Mouse (Mus musculus) cerebellum, adult 9-11 months (tissue): ENCODE data around the gene Gabpb2.
"Not testable (repeated sequence)": the region's sequence is repeated elsewhere in the genome, so short reads cannot be mapped to it uniquely, and the experiment has no call there.

Experiments
- DNase-seq: peaks from one replicate; pipeline ENCODE4 v3.0.0; 2022

Gabpb2 gene

DNA sequence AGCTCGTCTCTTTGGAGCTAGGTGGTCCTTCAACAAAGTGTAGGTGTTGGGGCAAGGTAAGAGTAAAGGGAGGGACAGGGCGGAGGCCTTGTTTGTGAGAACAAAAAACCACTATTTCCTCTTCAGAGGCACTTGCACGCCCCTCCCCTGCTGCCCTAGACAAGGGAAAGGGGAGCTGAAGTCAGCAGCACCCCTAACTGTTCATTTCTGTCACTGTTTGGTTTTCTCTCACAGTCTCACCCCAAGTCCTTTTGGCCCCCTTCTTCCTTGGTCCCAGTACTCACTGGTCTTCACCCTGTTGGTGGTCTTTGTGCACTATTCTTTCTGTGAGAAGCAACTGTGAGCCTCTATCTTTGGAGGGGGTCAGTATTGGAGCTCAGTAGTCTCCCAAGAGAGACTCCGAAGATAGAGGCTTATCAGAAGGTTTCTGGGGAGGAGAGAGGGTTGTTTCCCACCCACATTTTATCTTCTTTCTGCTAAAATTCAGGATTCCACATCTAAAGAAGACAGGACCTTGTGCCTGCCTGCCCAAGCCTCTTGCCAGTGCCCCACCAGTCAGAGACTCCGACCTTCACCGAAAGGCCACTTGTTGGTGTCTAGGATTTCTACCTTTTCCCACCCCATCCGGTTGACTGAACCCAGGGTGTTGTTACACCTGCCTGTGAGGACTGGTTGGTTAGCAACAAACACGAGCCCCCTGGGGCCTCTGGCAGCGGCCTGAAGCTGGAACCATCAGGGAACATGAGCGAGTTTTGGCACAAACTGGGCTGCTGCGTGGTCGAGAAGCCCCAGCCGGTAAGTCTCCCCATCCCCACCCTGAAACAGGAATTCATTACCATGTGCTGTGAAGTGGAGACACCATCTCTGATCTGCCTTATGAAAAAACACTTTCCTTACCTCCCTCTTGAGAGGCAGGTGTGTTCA lies 13.8 kb upstream of the Gabpb2 start, which contains the start of gene Mllt11:
Mllt11 (minus strand) TSS at position 874 of the 924 bp plus-strand sequence.
- DNase-seq, result no peak

DNA sequence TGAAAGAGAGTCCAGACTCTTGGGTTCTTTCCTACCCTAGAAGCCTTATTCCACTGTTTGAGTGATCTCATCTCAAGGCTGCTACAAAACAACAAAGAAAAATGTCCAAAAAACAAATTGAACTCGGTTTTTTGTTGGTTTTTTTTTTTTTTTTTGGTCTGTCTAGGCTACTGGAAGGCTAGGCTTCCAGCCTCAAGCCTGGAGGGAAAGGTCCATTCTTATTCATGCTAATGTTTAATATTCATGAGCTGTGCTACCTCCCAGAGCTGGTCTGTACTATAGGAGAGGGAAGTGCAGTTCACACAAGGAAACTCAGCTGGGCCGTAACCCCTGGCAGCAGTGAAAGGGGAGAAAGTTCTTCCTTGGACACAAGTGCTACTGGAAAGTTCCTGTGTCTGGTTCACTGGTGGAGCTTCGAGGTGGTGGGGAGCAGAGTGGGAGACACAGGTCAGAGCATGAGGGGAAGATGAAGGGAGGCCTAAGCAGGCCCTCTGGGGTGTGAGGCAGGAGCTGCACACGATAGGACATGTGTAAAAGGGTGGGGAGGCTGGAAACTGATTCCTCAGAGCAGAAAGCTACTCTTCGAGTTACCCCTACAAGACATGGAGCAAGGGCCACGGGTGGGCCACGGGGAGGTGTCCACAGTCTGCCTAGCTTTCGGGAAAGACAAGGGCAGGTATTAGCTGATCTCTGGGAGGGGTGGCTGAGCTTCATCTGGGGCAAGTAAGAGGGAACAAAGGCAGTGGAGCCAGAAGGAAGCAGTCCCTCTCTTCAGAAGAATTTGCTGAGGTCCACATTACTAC lies 13.0 kb upstream of the Gabpb2 start:
- no peak for DNase-seq

DNA sequence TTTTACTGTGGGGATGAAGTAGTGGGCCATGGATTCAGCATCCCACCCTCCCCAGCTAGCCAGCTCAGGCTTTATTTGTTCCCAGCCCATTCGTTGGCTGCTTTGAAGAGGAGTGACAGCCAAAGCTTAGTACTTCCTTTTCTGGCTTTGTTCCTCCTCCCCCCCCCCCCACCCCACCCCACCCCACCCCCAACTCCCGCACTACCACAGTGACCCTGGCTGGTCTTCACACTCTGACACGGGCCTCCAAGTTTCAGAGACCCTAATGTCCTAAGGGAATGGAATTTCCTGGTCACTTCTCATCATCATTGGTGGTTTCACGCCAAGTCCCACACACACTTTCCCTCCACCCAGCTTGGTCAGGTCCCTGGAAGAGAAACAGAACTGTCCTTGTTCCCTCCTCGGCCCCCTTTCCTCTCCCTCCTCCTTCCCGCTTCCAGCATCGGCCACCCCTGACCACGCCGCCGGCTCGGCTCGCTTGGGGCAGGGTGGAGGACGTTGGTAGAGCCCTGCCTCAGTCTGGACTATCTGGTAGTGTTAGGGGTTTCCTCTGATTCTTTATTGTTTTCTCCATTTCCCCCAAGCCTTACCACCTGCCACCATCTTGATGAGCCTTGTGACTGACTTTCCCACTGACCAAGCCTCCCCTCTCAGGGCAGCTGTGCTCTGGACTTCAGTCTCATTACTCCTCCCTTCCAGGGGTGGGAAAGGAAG lies 12.2 kb upstream of the Gabpb2 start:
- DNase-seq, result peak; percentile 69

DNA sequence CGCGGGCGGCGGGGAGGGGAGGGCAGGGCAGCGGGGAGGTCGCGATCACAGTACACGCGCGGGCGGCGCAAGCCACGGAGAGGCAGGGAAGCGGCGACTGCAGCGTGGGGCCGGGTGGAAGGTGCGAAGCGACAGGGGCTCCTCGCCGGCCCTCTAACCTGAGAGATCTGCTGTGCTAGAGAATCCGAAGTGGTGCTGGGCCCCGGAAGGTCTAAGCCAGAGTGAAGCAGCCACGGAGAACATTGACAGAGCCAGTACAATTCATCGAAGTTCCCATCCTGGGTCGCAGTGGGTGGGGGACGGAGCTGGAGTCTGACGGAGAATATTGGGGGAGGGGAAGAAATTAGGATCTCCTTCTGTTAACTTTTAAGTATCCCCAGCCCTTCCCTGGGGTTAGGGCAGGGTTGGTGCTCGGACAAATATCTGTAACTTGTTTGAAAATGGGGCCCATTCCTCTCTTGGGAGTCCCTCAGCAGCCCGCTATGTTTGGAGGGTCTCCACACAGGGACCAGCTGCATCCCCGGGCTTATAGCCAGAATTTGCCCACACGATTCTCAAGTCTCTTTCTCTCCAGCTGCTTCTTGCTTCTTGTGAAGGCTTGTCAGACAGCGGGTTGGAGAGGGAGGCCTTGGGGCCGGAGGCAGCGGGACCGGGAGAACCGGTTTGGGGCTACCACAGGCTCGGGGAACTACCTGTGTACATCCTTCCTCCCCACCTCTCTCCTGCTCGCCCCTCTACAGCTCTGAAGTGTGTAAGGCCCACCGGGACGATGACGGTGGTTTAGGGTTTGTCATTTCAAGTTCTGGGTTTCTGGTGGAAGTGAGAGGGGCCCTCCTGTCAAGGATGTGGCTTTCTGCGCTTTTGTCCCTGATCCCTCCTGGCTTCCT lies 11.4 kb upstream of the Gabpb2 start:
- peak; percentile 73 for DNase-seq

DNA sequence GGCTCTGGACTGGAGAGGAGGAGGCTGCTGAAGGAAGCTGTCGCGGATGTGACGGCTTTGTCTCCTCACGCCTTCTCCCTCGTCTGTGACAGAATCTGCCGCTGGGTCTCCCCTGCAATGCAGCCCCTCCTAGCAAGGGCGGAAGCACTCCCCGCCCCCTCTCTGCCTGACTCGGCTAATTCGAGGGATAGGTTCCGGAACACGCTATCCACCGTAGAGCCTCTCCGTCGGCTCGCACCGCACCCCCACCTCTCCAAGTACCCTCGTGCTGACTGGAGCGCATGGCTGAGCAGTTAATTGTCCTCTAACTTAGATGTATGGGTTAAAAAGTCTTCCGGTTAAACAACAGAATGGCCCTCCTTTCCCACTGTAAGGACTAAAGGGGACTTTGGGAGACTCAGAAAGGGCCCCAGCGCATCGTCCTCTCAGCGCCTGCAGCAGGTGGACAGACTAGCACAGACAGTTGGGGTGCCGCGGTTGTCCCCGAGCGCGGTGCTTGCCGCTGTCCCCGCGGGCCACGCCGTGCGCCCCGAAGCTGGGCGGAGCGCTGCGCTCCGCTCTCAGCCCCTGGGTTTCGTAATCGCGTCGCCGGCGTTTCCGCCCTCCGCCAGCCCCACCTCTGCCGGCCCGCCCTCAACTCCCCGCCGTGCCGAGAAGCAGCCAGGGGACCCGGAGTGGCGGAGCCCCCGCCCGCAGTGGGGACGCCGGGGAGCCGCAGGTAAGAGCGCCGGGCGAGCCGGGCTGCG lies 10.6 kb upstream of the Gabpb2 start, which contains the start of gene Cdc42se1:
Cdc42se1 (plus strand) TSS at position 585 of the 746 bp plus-strand sequence.
- DNase-seq, result peak; percentile 89

DNA sequence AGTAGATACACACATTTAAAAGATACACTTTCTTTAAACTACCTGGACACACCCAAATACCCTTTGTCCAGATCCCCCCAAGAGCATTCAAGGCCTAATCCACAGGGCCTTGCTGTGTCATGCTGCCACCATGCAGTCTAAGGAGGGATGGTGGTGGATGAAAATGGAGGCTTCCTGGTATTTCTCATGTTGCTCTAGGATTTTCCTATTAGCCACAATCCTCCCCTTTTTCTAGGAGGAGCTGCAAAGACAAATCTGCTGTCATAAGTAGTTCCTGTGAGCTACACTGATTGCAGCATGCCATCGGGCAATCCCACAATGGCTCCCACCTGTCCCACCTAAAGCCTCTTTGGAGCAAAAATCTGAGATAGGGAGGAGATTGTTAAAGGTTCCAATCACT lies 9.5 kb upstream of the Gabpb2 start:
- peak; percentile 41 for DNase-seq

DNA sequence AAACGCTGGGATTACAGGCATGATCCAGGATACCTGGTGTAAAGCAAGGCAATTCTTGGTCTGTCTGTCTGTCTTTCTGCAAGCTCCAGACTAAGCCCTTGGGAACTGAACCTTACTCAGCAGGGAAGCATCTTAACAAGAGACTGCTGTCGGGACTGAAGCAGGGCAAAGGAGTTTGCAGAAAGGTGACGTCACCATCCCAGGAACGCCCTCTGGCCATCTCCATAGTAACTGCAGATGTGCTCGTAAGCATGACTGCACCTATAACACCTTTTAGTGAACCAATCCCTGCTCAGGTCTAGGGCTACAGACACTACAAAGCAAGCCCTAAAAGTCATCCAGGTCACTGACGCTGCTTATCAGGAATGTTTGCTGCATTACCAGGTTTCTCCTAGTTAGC lies 6.6 kb upstream of the Gabpb2 start:
- DNase-seq, result peak; percentile 45

DNA sequence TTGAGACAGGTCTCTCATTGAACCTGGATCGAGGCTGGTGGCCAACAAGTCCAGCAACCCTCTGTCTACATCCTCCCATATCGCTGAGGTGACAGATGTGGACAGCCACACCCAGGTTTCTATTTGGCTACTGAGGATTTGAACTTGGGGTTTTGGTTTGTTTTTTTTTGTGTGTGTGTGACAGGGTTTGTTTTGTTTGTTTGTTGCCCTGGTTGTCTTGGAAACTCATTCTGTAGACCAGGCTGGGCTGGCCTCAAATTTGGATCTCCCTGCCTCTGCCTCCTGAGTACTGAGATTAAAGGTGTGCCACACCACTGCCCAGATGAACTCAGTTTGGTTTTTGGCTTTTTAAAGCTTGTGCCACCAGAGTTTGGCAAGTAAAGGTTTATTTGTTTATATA lies 5.3 kb upstream of the Gabpb2 start:
- no peak for DNase-seq

DNA sequence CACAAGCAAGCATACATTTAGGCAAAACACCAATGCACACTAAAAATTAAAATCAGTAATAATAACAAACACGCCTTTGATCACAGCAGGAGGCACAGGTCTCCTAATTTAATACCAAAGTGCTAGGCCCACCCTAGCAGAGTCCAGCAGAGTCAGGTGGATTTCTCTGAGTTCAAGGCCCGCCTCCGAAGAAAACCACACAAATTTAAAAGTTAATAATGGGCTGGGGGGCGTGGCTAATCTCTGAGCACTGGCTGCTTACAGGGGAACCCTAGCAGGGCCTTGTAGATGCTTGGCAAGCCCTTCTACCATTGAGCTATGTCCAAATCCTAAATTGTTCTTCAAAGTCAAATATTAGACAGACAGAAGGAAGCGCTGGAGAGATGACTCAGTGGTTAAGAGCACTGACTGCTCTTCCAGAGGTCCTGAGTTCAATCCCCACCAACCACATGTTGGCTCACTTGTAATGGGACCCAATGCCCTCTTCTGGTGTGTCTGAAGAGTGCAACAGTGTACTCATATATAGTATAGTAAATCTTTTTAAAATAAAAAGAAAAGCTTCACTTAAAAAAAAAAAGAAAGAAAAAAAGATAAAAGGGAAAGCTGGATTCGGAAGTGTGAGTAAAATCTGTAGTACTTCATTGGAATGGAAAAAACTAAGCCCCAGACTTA lies 886 bp upstream of the Gabpb2 start:
- DNase-seq, result peak; percentile 64

DNA sequence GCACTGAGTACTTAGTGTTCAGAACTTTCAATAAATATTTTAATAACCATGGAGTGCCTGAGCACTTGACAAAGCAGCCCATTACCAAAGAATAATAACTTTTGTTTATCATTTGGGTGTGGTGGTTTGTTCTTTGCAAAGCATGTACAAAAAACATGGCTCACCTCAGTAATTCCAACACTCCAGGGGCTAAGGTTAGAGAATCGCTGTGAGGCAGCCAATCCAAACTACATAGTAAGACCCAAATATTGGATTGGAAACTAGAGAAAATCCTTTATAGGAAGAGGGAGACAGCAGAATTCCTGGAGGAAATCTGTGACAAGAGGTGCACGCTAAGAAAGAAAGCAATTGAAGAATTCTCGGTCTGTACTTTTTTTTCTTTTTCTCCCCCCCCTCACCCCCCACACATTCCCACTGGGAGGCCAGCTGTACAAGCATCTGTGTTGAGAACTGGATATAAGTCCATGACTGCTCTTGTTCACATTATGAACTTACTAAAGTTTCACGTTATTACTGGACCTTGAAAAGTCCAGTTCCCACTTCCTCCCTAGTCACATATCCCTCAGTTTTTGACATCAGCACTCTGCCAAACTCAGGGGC lies 961 bp downstream of the Gabpb2 start:
- no peak for DNase-seq

DNA sequence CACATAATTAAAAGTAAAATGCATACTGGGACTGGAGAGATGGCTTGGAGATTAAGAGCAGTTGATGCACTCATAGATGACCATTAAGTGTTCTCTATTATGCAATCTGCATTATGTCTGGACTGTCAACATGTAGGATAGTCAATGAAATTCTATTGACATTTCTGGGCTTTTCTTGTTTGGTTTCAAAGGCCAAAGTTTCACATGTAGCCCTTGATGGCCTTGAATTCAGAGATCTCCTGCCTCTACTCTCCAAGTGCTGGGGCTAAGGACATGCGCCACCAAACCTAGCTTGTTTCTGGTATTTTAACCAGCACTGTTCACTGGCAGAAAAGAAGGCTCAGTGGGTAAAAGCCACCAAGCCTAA lies 4.1 kb downstream of the Gabpb2 start:
- DNase-seq, result no peak

DNA sequence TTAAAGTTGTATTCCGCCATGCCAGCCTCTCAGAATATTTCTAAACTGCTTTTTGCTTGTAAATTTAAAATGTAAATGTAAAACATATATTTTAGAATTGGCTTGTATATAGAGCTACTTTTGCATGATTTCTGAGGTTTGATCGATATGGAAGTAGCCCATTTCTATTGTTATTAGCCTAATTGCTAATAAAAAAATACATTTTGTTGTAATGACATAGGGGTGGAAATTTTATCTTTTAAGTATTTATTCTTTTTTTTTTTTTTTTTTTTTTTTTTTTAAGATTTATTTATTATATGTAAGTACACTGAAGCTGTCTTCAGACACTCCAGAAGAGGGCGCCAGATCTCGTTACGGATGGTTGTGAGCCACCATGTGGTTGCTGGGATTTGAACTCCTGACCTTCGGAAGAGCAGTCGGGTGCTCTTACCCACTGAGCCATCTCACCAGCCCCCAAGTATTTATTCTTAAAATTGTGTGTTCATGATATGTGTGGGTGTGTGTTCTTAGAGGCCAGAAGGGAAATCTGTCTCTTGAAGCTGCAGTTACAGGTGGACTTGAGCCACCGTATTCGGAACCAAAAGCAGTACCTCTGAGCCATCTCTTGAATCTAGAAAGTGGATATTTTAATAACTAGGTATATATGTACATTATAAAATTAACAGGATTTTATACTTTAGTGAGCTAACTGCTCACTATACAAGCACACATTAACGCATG lies 4.7 kb downstream of the Gabpb2 start:
- not testable (repeated sequence) for DNase-seq

DNA sequence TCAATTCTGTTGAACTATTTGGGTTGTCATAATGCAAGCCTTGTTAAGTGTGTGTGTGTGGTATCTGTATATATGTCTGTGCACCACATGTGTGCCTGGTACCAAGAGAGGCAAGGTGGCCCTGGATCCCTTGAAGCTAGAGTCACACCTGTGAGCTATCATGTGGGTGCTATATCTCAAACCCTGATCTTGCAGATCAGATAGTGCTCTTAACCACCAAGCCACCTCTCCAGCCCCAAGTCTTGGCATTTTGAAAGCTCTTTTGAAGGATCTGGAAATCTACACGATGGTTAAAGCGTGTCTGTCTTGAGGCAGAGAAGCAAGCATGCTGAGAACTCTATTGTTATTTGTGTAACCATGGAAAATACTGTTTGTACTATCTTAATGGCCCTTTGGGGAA lies 7.1 kb downstream of the Gabpb2 start:
- no peak for DNase-seq

DNA sequence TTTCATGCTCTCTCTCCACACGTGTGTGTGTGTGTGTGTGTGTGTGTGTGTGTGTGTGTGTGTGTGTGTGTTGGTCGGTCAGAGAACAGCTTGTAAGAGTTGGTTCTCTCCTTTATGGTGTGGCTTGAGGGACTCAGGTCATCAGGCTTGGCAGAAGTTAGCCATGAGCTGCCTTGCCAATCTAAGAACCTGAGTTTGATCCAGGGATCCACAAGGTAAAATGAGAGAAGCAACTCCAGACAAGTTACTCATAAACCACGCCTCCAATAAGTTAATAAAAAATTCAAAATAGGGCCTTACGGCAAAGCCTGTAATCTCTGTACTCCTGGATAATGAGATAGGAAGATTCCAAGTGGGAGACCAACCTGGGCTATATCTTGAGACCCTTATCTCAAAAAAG lies 9.4 kb downstream of the Gabpb2 start:
- no peak for DNase-seq

DNA sequence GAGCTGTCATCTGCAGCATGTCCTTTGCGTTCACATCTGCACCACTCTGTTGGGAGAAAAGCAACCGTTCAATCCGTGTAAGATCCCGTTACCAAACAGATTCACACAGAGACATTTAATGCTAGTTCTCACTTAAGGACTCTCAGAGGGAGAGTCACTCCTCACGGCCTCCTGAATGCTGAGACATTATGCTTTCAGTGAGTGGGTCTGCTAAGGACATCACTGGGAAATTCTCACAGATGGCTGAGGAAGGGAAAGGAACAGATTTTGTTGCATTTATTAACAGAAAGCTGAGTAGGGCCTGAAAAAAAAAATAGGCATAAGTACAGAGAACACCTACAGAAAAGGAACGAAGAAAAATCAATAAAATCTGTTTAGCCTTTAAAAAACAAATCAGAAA lies 13.8 kb downstream of the Gabpb2 start:
- DNase-seq, result no peak

DNA sequence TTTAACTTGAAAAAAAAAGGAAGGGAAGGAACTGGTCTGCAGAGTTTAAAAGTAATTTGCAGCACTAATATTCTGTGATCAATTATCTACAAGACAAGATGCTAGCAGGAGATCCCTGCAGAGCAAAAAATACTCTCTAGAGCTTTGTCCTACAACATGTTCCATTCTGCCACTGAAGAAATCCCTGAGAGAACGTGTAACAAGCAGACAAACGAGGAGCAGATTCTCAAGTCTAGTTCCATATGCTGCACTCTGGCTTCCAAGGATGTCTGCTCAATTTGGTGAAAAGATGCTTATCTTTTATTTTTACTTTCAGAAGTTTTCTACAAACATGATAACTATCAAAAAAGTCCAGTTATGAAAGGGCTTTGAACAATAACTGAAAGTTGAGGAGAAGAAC lies 17.2 kb downstream of the Gabpb2 start:
- no peak for DNase-seq

DNA sequence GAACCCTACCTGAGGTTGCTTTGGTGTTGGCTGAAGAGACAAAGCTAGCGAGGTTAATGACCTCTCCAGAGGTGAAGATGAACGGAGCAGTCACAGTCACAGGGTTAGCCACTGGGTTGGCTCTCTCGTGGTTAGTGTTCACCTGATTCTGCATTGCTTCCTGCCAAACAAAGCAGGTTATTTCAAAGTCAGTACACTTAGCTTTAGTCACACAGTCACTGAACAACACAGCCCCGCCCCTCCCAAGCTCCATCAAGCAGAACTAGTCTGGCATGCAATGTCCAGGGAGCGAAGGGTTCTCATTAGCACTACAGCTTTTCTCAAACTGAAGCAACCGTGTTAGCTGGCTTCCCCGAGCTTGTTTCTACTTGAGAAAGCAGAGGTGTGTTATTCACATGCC lies 17.6 kb downstream of the Gabpb2 start:
- no peak for DNase-seq

DNA sequence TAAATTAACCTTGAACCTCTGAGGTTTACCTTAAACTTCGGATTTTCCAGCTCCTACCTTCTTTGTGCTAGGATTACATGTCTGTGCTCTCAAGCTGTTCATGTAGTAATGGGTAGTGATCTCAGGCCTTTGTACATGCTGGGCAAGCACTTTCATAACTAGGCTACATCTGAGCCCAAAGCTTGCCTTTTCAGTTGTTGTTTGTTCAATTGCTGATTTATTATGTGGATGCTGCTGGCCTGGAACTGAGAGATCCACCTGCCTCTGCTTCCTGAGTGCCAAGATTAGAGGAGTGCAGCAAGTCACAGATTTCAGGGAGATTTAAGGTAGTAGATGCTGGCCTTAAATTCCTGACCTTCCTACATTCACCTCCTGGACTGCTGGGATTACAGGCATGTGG lies 18.6 kb downstream of the Gabpb2 start:
- no peak for DNase-seq

DNA sequence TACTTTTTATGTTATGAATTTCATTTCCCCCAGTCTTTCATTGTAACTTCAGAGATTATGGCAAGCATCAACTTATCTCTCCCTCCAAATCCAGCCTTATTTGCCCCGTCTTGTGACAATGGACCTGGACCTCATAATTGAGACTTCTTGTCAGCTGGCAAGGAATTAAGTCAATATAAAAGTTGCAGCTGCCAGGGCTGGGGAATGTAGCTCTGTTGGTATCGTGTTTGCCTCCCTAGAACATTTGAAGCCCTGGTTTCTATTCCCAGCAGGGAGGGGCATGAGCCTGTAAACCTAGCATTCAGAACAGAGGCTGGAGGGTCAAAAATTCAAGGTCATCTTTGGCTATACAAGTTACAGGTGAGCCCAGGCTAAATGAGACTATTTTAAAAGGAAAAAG lies 21.9 kb downstream of the Gabpb2 start:
- DNase-seq, result no peak

DNA sequence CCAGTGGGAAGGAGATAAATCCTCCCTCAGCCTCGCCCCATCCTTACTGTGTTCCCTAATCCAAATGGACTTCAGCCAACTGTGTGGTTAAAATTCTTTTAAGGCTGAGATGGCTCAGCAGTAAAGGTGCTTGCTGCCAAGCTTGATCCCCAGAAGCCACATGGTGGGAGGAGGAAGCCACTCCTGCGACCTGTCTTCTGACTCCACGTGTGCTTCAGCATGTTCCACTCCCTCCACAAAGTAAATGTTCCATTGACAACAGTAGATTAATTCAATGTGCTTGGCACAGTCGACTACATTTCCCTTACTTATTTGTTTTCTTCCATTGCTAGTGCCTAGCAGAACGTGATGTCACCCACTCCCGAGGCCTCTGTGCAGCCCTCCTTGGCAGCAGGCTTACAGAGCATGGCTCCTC lies 23.0 kb downstream of the Gabpb2 start:
- peak; percentile 63 for DNase-seq
